Mouse (Mus musculus): ENCODE data around the gene Copb1. TPM values are rescaled to one million over a fixed set of nuclear protein-coding genes. Genes with fewer than 3 reads are reported as not detected.

Gene Copb1
- 116 and 121 TPM in 2 replicates for polyA plus RNA-seq (2016; fragmentation: Nextera tagmentation; extraction: Ambion mirVana)

- Histone ChIP-seq H3K4me2 (replicated peaks) (peak within 1 kb of the TSS; percentile 51), H3K4me3 (peak within 1 kb of the TSS; percentile 99), H3K9me3 (0 out of 2 replicates have a peak, but pooled peaks cover 3% of the 10 kb centered on the region), H3K36me3 (peaks cover 27% of the 10 kb centered on the region), H3K9ac (peak within 1 kb of the TSS; percentile 96), H3K27ac (0 out of 2 replicates have a peak within 1 kb of the TSS, but pooled peaks have one; percentile 67), H3K4me1 (peaks cover 3% of the 10 kb centered on the region; the same call in 1 of the 2 replicates), H3K27me3 (no peaks in the 10 kb centered on the region)
- peak; percentile 98 for ATAC-seq (ENCODE audit: insufficient number of reproducible peaks, insufficient read depth, low FRiP score, low TSS enrichment)
- WGBS, result 3% methylated on average over 73 of the region's 75 CpGs
Observed at GRCm38 (mm10) chr7:114253885-114254833, at the start of gene Copb1. TSS of gene Copb1 (minus strand) at chr7:114254711.

- no peak overlapping the region for H3K9ac ChIP-seq
- WGBS, result 72% methylated on average over 4 of the region's 4 CpGs
- H3K36me3 ChIP-seq, result no peaks in the 10 kb centered on the region
- H3K27me3 ChIP-seq, result no peaks in the 10 kb centered on the region
- no peak overlapping the region for H3K4me3 ChIP-seq
- H3K4me1 ChIP-seq, result no peaks in the 10 kb centered on the region
- no peak for ATAC-seq (ENCODE audit: insufficient number of reproducible peaks, insufficient read depth, low FRiP score, low TSS enrichment)
- H3K27ac ChIP-seq, result no peak overlapping the region
- H3K9me3 ChIP-seq, result no peaks in the 10 kb centered on the region
- H3K4me2 ChIP-seq (replicated peaks), result no peak overlapping the region
Observed at GRCm38 (mm10) chr7:114301293-114301782, 46.8 kb upstream of the Copb1 start.

- 94% methylated on average over 2 of the region's 2 CpGs for WGBS
Observed at GRCm38 (mm10) chr7:114300782-114301181, 46.3 kb upstream of the Copb1 start.

GRCm38 (mm10) chr7:114299247-114299646, 44.7 kb upstream of the Copb1 start:
- no peaks in the 10 kb centered on the region for H3K9me3 ChIP-seq
- H3K9ac ChIP-seq, result no peak overlapping the region
- no peaks in the 10 kb centered on the region for H3K36me3 ChIP-seq
- WGBS, result 56% methylated on average over 4 of the region's 4 CpGs
- no peaks in the 10 kb centered on the region for H3K4me1 ChIP-seq
- ATAC-seq (ENCODE audit: insufficient number of reproducible peaks, insufficient read depth, low FRiP score, low TSS enrichment), result no peak
- H3K27me3 ChIP-seq, result no peaks in the 10 kb centered on the region
- no peak overlapping the region for H3K4me2 ChIP-seq (replicated peaks)
- H3K4me3 ChIP-seq, result no peak overlapping the region
- no peak overlapping the region for H3K27ac ChIP-seq

More at GRCm38 (mm10) chr7:114300782-114301181, 46.3 kb upstream of the Copb1 start:
- ATAC-seq (ENCODE audit: insufficient number of reproducible peaks, insufficient read depth, low FRiP score, low TSS enrichment), result no peak
- Histone ChIP-seq H3K27me3 (no peaks in the 10 kb centered on the region), H3K9me3 (no peaks in the 10 kb centered on the region), H3K4me3 (no peak overlapping the region), H3K4me2 (replicated peaks) (no peak overlapping the region), H3K9ac (no peak overlapping the region), H3K27ac (no peak overlapping the region), H3K4me1 (no peaks in the 10 kb centered on the region), H3K36me3 (no peaks in the 10 kb centered on the region)

GRCm38 (mm10) chr7:114294698-114295097, 40.2 kb upstream of the Copb1 start:
- no peak overlapping the region for H3K4me3 ChIP-seq
- H3K36me3 ChIP-seq, result no peaks in the 10 kb centered on the region
- ATAC-seq (ENCODE audit: insufficient number of reproducible peaks, insufficient read depth, low FRiP score, low TSS enrichment), result no peak
- no peaks in the 10 kb centered on the region for H3K27me3 ChIP-seq
- no peak overlapping the region for H3K9ac ChIP-seq
- WGBS, result 79% methylated on average over 5 of the region's 5 CpGs
- H3K4me1 ChIP-seq, result peaks cover 8% of the 10 kb centered on the region; the same call in 1 of the 2 replicates
- H3K9me3 ChIP-seq, result no peaks in the 10 kb centered on the region
- H3K27ac ChIP-seq, result no peak overlapping the region
- H3K4me2 ChIP-seq (replicated peaks), result no peak overlapping the region

GRCm38 (mm10) chr7:114293903-114294302, 39.4 kb upstream of the Copb1 start:
- Histone ChIP-seq H3K4me3 (no peak overlapping the region), H3K36me3 (no peaks in the 10 kb centered on the region), H3K27ac (no peak overlapping the region), H3K9me3 (no peaks in the 10 kb centered on the region), H3K4me1 (peaks cover 8% of the 10 kb centered on the region; the same call in 1 of the 2 replicates), H3K9ac (no peak overlapping the region), H3K27me3 (no peaks in the 10 kb centered on the region), H3K4me2 (replicated peaks) (no peak overlapping the region)
- no peak for ATAC-seq (ENCODE audit: insufficient number of reproducible peaks, insufficient read depth, low FRiP score, low TSS enrichment)
- 64% methylated on average over 5 of the region's 5 CpGs for WGBS

- WGBS, result 15% methylated on average over 12 of the region's 12 CpGs
- no peak overlapping the region for H3K27ac ChIP-seq
- H3K36me3 ChIP-seq, result no peaks in the 10 kb centered on the region
- peak overlapping the region; percentile 23 for H3K4me2 ChIP-seq (replicated peaks)
- no peak for ATAC-seq (ENCODE audit: insufficient number of reproducible peaks, insufficient read depth, low FRiP score, low TSS enrichment)
- peaks cover 8% of the 10 kb centered on the region; the same call in 1 of the 2 replicates for H3K4me1 ChIP-seq
- H3K4me3 ChIP-seq, result no peak overlapping the region
- no peaks in the 10 kb centered on the region for H3K27me3 ChIP-seq
- H3K9me3 ChIP-seq, result no peaks in the 10 kb centered on the region
- no peak overlapping the region for H3K9ac ChIP-seq
Observed at GRCm38 (mm10) chr7:114292501-114292971, 38.0 kb upstream of the Copb1 start.

GRCm38 (mm10) chr7:114291461-114292335, 37.2 kb upstream of the Copb1 start:
- no peak overlapping the region for H3K9ac ChIP-seq
- 34% methylated on average over 15 of the region's 15 CpGs for WGBS
- H3K4me3 ChIP-seq, result no peak overlapping the region
- no peaks in the 10 kb centered on the region for H3K36me3 ChIP-seq
- no peak overlapping the region for H3K27ac ChIP-seq
- no peak for ATAC-seq (ENCODE audit: insufficient number of reproducible peaks, insufficient read depth, low FRiP score, low TSS enrichment)
- no peaks in the 10 kb centered on the region for H3K9me3 ChIP-seq
- peaks cover 8% of the 10 kb centered on the region; the same call in 1 of the 2 replicates for H3K4me1 ChIP-seq
- no peak overlapping the region for H3K4me2 ChIP-seq (replicated peaks)
- no peaks in the 10 kb centered on the region for H3K27me3 ChIP-seq

GRCm38 (mm10) chr7:114290078-114290506, 35.6 kb upstream of the Copb1 start:
- Histone ChIP-seq H3K9me3 (no peaks in the 10 kb centered on the region), H3K4me1 (peaks cover 8% of the 10 kb centered on the region; the same call in 1 of the 2 replicates), H3K36me3 (no peaks in the 10 kb centered on the region), H3K27me3 (no peaks in the 10 kb centered on the region), H3K27ac (no peak overlapping the region), H3K4me2 (replicated peaks) (no peak overlapping the region), H3K9ac (no peak overlapping the region), H3K4me3 (no peak overlapping the region)
- ATAC-seq (ENCODE audit: insufficient number of reproducible peaks, insufficient read depth, low FRiP score, low TSS enrichment), result no peak
- 49% methylated on average over 5 of the region's 5 CpGs for WGBS

GRCm38 (mm10) chr7:114284296-114284910, 29.9 kb upstream of the Copb1 start:
- no peak overlapping the region for H3K27ac ChIP-seq
- peak; percentile 56; the same call in 1 of the 2 replicates for ATAC-seq (ENCODE audit: insufficient number of reproducible peaks, insufficient read depth, low FRiP score, low TSS enrichment)
- 95% methylated on average over 14 of the region's 14 CpGs for WGBS
- no peak overlapping the region for H3K4me3 ChIP-seq
- H3K9ac ChIP-seq, result no peak overlapping the region
- H3K36me3 ChIP-seq, result no peaks in the 10 kb centered on the region
- no peak overlapping the region for H3K4me2 ChIP-seq (replicated peaks)
- no peaks in the 10 kb centered on the region for H3K4me1 ChIP-seq
- H3K9me3 ChIP-seq, result no peaks in the 10 kb centered on the region
- H3K27me3 ChIP-seq, result no peaks in the 10 kb centered on the region

- Histone ChIP-seq H3K27ac (no peak overlapping the region), H3K9ac (no peak overlapping the region), H3K36me3 (no peaks in the 10 kb centered on the region), H3K4me3 (no peak overlapping the region), H3K4me1 (no peaks in the 10 kb centered on the region), H3K27me3 (no peaks in the 10 kb centered on the region), H3K4me2 (replicated peaks) (no peak overlapping the region), H3K9me3 (no peaks in the 10 kb centered on the region)
- WGBS, result 67% methylated on average over 9 of the region's 9 CpGs
- ATAC-seq (ENCODE audit: insufficient number of reproducible peaks, insufficient read depth, low FRiP score, low TSS enrichment), result no peak
Observed at GRCm38 (mm10) chr7:114283006-114283405, 28.5 kb upstream of the Copb1 start.
